Mouse (Mus musculus) lung, postnatal 10 days (tissue): ENCODE measurements around the gene R3hdm2.

Source experiments
- DNase-seq: peaks from one replicate; pipeline ENCODE4 v3.0.0; 2021

R3hdm2 gene

GRCm38 (mm10) chr10:127425794-127426193 lies 45.7 kb downstream of the R3hdm2 start:
- no peak for DNase-seq

- DNase-seq, result peak; percentile 49
Observed at GRCm38 (mm10) chr10:127426670-127427069, 46.5 kb downstream of the R3hdm2 start.

GRCm38 (mm10) chr10:127427107-127427506 lies 47.0 kb downstream of the R3hdm2 start:
- DNase-seq, result no peak

- no peak for DNase-seq
Observed at GRCm38 (mm10) chr10:127427987-127428386, 47.9 kb downstream of the R3hdm2 start.

- no peak for DNase-seq
Observed at GRCm38 (mm10) chr10:127429538-127429937, 49.4 kb downstream of the R3hdm2 start.

- DNase-seq, result no peak
Observed at GRCm38 (mm10) chr10:127432466-127432865, 52.3 kb downstream of the R3hdm2 start.

GRCm38 (mm10) chr10:127437354-127438113 lies 57.4 kb downstream of the R3hdm2 start:
- no peak for DNase-seq

- no peak for DNase-seq
Observed at GRCm38 (mm10) chr10:127453701-127454100, 73.6 kb downstream of the R3hdm2 start.

GRCm38 (mm10) chr10:127462411-127463096 lies 82.4 kb downstream of the R3hdm2 start:
- DNase-seq, result no peak

- peak; percentile 50 for DNase-seq
Observed at GRCm38 (mm10) chr10:127471281-127471988, 91.3 kb downstream of the R3hdm2 start.

GRCm38 (mm10) chr10:127472722-127473121 lies 92.6 kb downstream of the R3hdm2 start:
- no peak for DNase-seq

- DNase-seq, result no peak
Observed at GRCm38 (mm10) chr10:127475175-127475574, 95.0 kb downstream of the R3hdm2 start.

GRCm38 (mm10) chr10:127476541-127476940 lies 96.4 kb downstream of the R3hdm2 start:
- no peak for DNase-seq

GRCm38 (mm10) chr10:127477301-127477700 lies 97.2 kb downstream of the R3hdm2 start:
- no peak for DNase-seq

- peak; percentile 57 for DNase-seq
Observed at GRCm38 (mm10) chr10:127479131-127479530, 99.0 kb downstream of the R3hdm2 start.

- peak; percentile 80 for DNase-seq
Observed at GRCm38 (mm10) chr10:127480833-127481813, 101.0 kb downstream of the R3hdm2 start.

- DNase-seq, result no peak
Observed at GRCm38 (mm10) chr10:127485235-127485634, 105.1 kb downstream of the R3hdm2 start.

- DNase-seq, result no peak
Observed at GRCm38 (mm10) chr10:127488856-127489255, 108.7 kb downstream of the R3hdm2 start.

GRCm38 (mm10) chr10:127490160-127491127 lies 110.3 kb downstream of the R3hdm2 start:
- DNase-seq, result no peak

GRCm38 (mm10) chr10:127491128-127491512 lies 111.0 kb downstream of the R3hdm2 start:
- DNase-seq, result no peak

- DNase-seq, result no peak
Observed at GRCm38 (mm10) chr10:127492118-127492517, 112.0 kb downstream of the R3hdm2 start.
